Mouse (Mus musculus) C2C12 (cell line): ENCODE results near the gene Arhgap23. TPM values are rescaled to one million over a fixed set of nuclear protein-coding genes. Genes with fewer than 3 reads are reported as not detected.

Experiments used
- H3K27me3 ChIP-seq: one replicate; pipeline ENCODE4 v1.6.1; 2011; ENCODE audit not compliant: control insufficient read depth, insufficient read depth, insufficient read length
- H3K36me3 ChIP-seq: one replicate; pipeline ENCODE4 v1.6.1; 2011; ENCODE audit not compliant: control insufficient read depth, insufficient read depth
- H3K4me3 ChIP-seq: one replicate; pipeline ENCODE4 v1.5.1; 2011; ENCODE audit warnings: mild to moderate bottlenecking, control low read depth; ENCODE audit not compliant: poor library complexity, insufficient read depth, severe bottlenecking
- H3K79me2 ChIP-seq: one replicate; pipeline ENCODE4 v1.6.1; 2011; ENCODE audit not compliant: control insufficient read depth, insufficient read depth
- H3K79me3 ChIP-seq: one replicate; pipeline ENCODE4 v1.6.1; 2011; ENCODE audit warnings: low read depth, control low read depth
- H3ac ChIP-seq: one replicate; pipeline ENCODE3; 2011; ENCODE audit warnings: low read depth; ENCODE audit not compliant: control insufficient read depth, insufficient read length
- CEBPB ChIP-seq: IDR thresholded peaks from one replicate; pipeline ENCODE4 v1.6.1; 2011; ENCODE audit warnings: low read depth, mild to moderate bottlenecking, control low read depth, moderate library complexity
- CTCF ChIP-seq: IDR thresholded peaks from one replicate; pipeline ENCODE4 v1.5.1; 2011; ENCODE audit not compliant: control insufficient read depth, insufficient read depth, insufficient read length
- FOSL1 ChIP-seq: IDR thresholded peaks from one replicate; pipeline ENCODE4 v1.8.0; 2011; ENCODE audit warnings: mild to moderate bottlenecking, low read length; ENCODE audit not compliant: poor library complexity, insufficient read depth, severe bottlenecking
- MAX ChIP-seq: IDR thresholded peaks from one replicate; pipeline ENCODE4 v1.6.1; 2011; ENCODE audit warnings: mild to moderate bottlenecking, control low read depth
- MYOD1 ChIP-seq: IDR thresholded peaks from one replicate; pipeline ENCODE4 v1.6.1; 2011; ENCODE audit warnings: low read depth; ENCODE audit not compliant: control insufficient read depth, insufficient read length
- MYOG ChIP-seq: IDR thresholded peaks from one replicate; pipeline ENCODE4 v1.6.1; 2011; ENCODE audit not compliant: control insufficient read depth, insufficient read length; ENCODE audit errors: extremely low read depth
- USF1 ChIP-seq: IDR thresholded peaks from one replicate; pipeline ENCODE4 v1.6.1; 2011; ENCODE audit warnings: low read depth, mild to moderate bottlenecking, control low read depth, moderate library complexity
- polyA plus RNA-seq: library from polyadenylated mRNA; unstranded; fragments of >200 nt; fragmentation: generic; extraction: Trizol; gene quantifications from one replicate; pipeline ENCODE4 v1.2.1, GENCODE M21; 2012; ENCODE audit warnings: missing spikeins

The Arhgap23 gene
- polyA plus RNA-seq, 1 experiment, result 23.9 TPM

- Histone ChIP-seq H3K79me3 (peaks cover 18% of the 10 kb centered on the region), H3ac (no peak overlapping the region), H3K79me2 (peaks cover 42% of the 10 kb centered on the region), H3K36me3 (peaks cover 10% of the 10 kb centered on the region), H3K4me3 (no peak overlapping the region), H3K27me3 (no peaks in the 10 kb centered on the region)
- TF ChIP-seq CTCF (no peak), CEBPB (no peak), MAX (no peak), MYOD1 (no peak), MYOG (no peak), USF1 (no peak), FOSL1 (no peak)
These were observed 41.9 kb upstream of the Arhgap23 start for GRCm38 (mm10) chr11:97373402-97373801.

DNA sequence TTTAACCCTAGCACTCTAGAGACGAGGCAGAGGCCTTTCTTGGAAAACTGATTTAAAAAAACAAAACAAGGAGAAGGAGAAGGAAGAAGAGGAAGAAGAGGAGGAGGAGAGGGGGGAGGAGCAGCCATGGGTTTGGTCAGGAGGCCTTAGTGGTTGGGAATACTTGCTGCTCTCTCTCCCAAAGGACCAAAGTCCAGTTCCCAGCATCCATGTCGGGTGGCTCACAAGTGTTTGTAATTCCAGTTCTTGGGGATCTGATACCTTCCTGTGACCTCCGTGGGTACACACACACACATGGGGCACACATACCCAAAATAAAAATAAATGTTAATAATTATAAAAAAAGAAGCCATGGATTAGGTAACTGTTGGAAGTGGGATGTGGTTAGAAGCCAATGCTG is 35.3 kb upstream of the Arhgap23 start:
- peaks cover 23% of the 10 kb centered on the region for H3K36me3 ChIP-seq

DNA sequence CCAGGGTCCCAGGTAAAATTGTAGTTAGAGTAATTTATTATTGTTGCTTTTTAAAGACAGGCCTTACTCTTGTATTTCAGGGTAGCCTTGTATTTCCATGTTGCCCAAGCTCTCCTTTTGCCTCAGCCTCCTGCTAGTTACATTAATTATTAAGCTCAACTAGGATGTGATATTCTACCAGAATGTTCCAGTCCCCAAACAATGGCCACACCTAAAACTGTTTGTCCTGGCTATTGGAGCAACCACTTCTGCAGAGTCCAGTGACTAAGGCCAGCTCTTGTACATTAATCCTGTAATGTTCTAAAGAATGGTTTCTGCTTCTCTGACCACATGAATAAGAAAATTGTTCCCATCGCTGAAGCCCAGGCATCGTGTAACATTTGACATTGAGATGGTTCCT is 32.3 kb upstream of the Arhgap23 start:
- TF ChIP-seq CEBPB (no peak), MYOD1 (no peak), MYOG (no peak)
- H3K79me2 ChIP-seq, result no peaks in the 10 kb centered on the region
- no peak overlapping the region for H3ac ChIP-seq
- H3K36me3 ChIP-seq, result peaks cover 39% of the 10 kb centered on the region
- H3K79me3 ChIP-seq, result no peaks in the 10 kb centered on the region
- H3K27me3 ChIP-seq, result no peaks in the 10 kb centered on the region
- H3K4me3 ChIP-seq, result no peak overlapping the region

More for the DNA sequence above, 35.3 kb upstream of the Arhgap23 start:
- H3K4me3 ChIP-seq, result no peak overlapping the region
- TF ChIP-seq FOSL1, result no peak
- no peak for TF ChIP-seq USF1
- no peak for TF ChIP-seq CTCF
- no peak for TF ChIP-seq MYOG
- no peak for TF ChIP-seq CEBPB
- TF ChIP-seq MAX, result no peak
- no peak for TF ChIP-seq MYOD1
- no peak overlapping the region for H3ac ChIP-seq
- H3K27me3 ChIP-seq, result no peaks in the 10 kb centered on the region
- no peaks in the 10 kb centered on the region for H3K79me3 ChIP-seq
- H3K79me2 ChIP-seq, result no peaks in the 10 kb centered on the region

DNA sequence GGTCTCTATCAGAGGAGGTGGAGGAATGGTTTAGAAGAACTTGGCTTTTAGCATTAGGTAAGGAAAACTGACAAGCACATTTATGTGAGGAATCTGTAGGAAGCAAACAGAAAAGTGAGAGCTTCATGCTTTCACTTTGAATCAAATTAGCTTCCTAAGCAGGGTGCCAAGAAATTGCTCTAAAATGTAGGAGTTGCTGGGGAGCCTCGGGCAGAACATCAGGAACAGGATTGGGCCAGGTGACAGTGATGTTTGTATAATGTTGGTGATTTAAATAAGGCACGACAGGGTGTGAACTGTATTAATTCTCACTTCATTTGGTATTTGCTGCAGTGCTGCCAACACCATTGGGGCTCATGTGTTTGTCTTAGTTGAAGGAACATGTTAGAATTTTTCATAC is 31.6 kb upstream of the Arhgap23 start:
- Histone ChIP-seq H3K79me2 (no peaks in the 10 kb centered on the region), H3K36me3 (peaks cover 31% of the 10 kb centered on the region), H3K4me3 (no peak overlapping the region), H3K79me3 (no peaks in the 10 kb centered on the region), H3ac (no peak overlapping the region), H3K27me3 (no peaks in the 10 kb centered on the region)
- TF ChIP-seq USF1, result no peak
- no peak for TF ChIP-seq CTCF
- TF ChIP-seq FOSL1, result no peak
- no peak for TF ChIP-seq MAX
- TF ChIP-seq MYOD1, result no peak
- TF ChIP-seq CEBPB, result no peak
- TF ChIP-seq MYOG, result no peak

DNA sequence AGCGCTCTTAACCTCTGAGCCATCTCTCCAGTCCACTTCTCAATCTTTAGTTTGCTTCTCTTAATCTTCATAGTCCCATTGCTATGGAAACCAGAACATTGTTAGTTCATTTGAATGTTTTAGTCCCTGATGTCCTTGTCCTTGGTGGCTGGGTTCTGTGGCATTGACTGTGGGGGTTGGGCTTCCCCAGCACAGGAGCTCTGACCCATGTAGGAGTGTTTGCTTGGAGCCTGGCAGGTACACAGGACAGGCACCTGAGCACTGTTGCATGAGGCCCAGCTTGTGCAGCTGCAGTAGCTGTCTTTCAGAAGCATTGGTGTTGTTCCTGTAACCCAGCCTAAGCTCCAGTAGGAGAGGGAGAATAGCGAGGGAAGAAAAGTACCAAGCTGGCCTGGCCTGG is 27.5 kb upstream of the Arhgap23 start:
- TF ChIP-seq USF1, result no peak
- TF ChIP-seq CEBPB, result no peak
- TF ChIP-seq CTCF, result no peak
- no peak for TF ChIP-seq MAX
- TF ChIP-seq MYOG, result no peak
- TF ChIP-seq FOSL1, result no peak
- no peak for TF ChIP-seq MYOD1
- Histone ChIP-seq H3K79me2 (no peaks in the 10 kb centered on the region), H3K27me3 (no peaks in the 10 kb centered on the region), H3K36me3 (peaks cover 59% of the 10 kb centered on the region), H3ac (no peak overlapping the region), H3K79me3 (no peaks in the 10 kb centered on the region), H3K4me3 (no peak overlapping the region)

- Histone ChIP-seq H3ac (no peak overlapping the region), H3K4me3 (no peak overlapping the region), H3K36me3 (peaks cover 59% of the 10 kb centered on the region), H3K27me3 (no peaks in the 10 kb centered on the region), H3K79me2 (no peaks in the 10 kb centered on the region), H3K79me3 (no peaks in the 10 kb centered on the region)
- TF ChIP-seq MYOG (no peak), FOSL1 (no peak), MYOD1 (no peak), CEBPB (no peak), USF1 (no peak), MAX (no peak), CTCF (no peak)
These were observed 26.2 kb upstream of the Arhgap23 start for GRCm38 (mm10) chr11:97389127-97389526.
